ENCODE assay signal across 16 mouse cellular contexts in genomic region chr16:24930070-24930469, GRCm38 (mm10).
"Had no signal": no experiment of that assay in that cellular context is flagged by ENCODE, and none has a peak within 500 bp of the region (broad histone marks: within the 10 kb centered on the region; RNA-seq: fewer than 3 reads in every experiment).

No protein-coding gene starts in this region.

- H3K4me3 ChIP-seq: liver, embryonic 13.5 days; liver, embryonic 15.5 days; lung, embryonic 15.5 days; midbrain, embryonic 10.5 days; midbrain, embryonic 12.5 days had no signal

- H3K27ac ChIP-seq: liver, embryonic 13.5 days; liver, embryonic 15.5 days; lung, embryonic 15.5 days; midbrain, embryonic 10.5 days; midbrain, embryonic 12.5 days had no signal

- H3K4me2 ChIP-seq: liver, embryonic 13.5 days; liver, embryonic 15.5 days; lung, embryonic 15.5 days; midbrain, embryonic 12.5 days had no signal

- H3K27me3 ChIP-seq: liver, embryonic 13.5 days; liver, embryonic 15.5 days; lung, embryonic 15.5 days; midbrain, embryonic 12.5 days had no signal

- H3K9ac ChIP-seq: liver, embryonic 13.5 days; liver, embryonic 15.5 days; liver, postnatal 0 days; lung, embryonic 15.5 days; midbrain, embryonic 12.5 days had no signal

- DNase-seq: liver, embryonic 13.5 days; liver, postnatal 0 days; lung, adult 2 months; lung, postnatal 14 days; lung, postnatal 36 days; right cerebral cortex, postnatal 25 days; right cerebral cortex, postnatal 4 days; spleen, adult 18-20 months; thymus, adult 18-20 months; thymus, postnatal 14 days; thymus, postnatal 36 days had no signal

- H3K36me3 ChIP-seq: liver, embryonic 13.5 days; liver, embryonic 15.5 days; lung, embryonic 15.5 days; midbrain, embryonic 10.5 days; midbrain, embryonic 12.5 days had no signal

- H3K9me3 ChIP-seq: liver, embryonic 13.5 days; liver, embryonic 15.5 days; lung, embryonic 15.5 days; midbrain, embryonic 10.5 days; midbrain, embryonic 12.5 days had no signal

- H3K4me1 ChIP-seq: liver, embryonic 13.5 days; liver, embryonic 15.5 days; lung, embryonic 15.5 days; midbrain, embryonic 12.5 days had no signal

- ATAC-seq: liver, postnatal 0 days; lung, postnatal 0 days had no signal
